Mouse (Mus musculus): ENCODE data around the gene Gcnt3. TPM values are rescaled to one million over a fixed set of nuclear protein-coding genes. Genes with fewer than 3 reads are reported as not detected.

Gene Gcnt3
- polyA plus RNA-seq, 1 experiment = not detected

DNA sequence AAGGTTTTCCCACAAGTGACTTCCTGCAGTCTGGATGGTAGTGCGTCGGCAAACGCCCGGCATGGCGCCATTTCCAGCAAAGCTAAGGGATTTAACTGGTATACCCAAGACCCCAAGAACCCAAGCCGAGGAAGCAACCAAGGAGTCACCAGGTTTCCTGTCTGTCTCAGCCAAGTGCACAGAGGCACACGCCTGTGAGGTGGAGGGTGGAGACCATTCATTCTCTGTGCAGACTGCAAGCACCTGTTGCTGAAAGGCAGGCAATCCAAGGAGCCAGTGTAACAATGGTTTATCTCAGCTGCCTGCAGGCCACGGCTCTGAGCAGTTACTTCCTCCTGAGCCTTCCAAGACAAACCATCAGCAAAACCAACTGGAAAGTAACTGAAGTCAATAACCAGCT, 34.5 kb upstream of the Gcnt3 start:
- Histone ChIP-seq H3K27ac (ENCODE audit: insufficient read depth, low read length) (no peak overlapping the region), H3K4me3 (ENCODE audit: insufficient read depth, low read length) (no peak overlapping the region), H3K4me1 (ENCODE audit: control insufficient read depth, insufficient read depth, low read length) (no peaks in the 10 kb centered on the region)
- TF ChIP-seq POLR2A (IDR thresholded peaks at IDR 0.05; ENCODE audit: low read depth, low read length) (no peak), CTCF (IDR thresholded peaks at IDR 0.05; ENCODE audit: borderline replicate concordance, insufficient read depth, low read length) (no peak)

DNA sequence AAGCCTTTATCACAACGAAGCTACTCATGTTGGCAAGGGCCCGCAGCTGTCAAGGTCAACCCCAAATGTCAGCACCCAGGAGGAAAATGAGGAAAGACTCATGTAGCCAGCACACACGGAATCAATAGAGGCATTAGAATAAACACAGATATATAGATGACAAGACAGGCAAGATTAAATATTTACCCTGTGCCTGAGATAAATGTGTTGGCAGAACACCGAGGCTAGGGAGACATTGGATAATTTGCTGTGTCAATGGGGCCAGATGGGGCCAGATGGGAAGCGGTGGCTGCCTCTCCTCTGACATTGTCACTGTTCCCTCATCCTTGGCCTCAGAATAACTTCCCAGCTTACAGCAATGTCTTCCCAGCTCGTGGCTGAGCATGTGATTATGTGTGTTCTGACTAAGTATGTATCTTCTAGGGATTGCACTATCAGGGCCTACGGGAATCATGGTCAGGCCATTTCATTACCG, 32.1 kb upstream of the Gcnt3 start:
- Histone ChIP-seq H3K4me1 (ENCODE audit: control insufficient read depth, insufficient read depth, low read length) (no peaks in the 10 kb centered on the region), H3K27ac (ENCODE audit: insufficient read depth, low read length) (no peak overlapping the region)

GRCm38 (mm10) chr9:70067497-70067896, 29.6 kb upstream of the Gcnt3 start:
- TF ChIP-seq POLR2A (IDR thresholded peaks at IDR 0.05; ENCODE audit: low read depth, low read length) (no peak), CTCF (IDR thresholded peaks at IDR 0.05; ENCODE audit: borderline replicate concordance, insufficient read depth, low read length) (no peak)
- H3K4me1 ChIP-seq (ENCODE audit: control insufficient read depth, insufficient read depth, low read length) = no peaks in the 10 kb centered on the region
- H3K27ac ChIP-seq (ENCODE audit: insufficient read depth, low read length) = no peak overlapping the region
- H3K4me3 ChIP-seq (ENCODE audit: insufficient read depth, low read length) = no peak overlapping the region

More for the DNA sequence above, 32.1 kb upstream of the Gcnt3 start:
- H3K4me3 ChIP-seq (ENCODE audit: insufficient read depth, low read length) = no peak overlapping the region
- TF ChIP-seq CTCF (IDR thresholded peaks at IDR 0.05; ENCODE audit: borderline replicate concordance, insufficient read depth, low read length) (no peak), POLR2A (IDR thresholded peaks at IDR 0.05; ENCODE audit: low read depth, low read length) (no peak)

DNA sequence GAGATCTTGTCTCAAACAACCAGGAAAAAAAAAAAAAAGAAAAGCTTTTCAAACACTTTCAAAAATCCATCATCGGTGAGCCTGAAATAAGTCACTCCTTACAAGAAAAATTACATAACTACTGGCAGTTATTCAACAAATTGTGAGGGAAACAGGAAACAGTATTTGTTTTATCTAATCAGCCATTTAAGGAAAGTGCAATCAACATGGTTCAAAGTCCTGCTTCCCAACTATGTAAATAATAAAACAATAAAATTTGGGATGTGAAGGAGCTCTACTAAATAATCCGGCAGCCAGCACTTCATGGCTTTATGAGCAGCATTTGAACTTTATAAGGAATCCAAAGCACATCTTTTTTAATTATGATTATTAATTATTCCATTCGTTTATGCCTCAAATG, 24.1 kb upstream of the Gcnt3 start:
- TF ChIP-seq POLR2A (IDR thresholded peaks at IDR 0.05; ENCODE audit: low read depth, low read length) = no peak
- TF ChIP-seq CTCF (IDR thresholded peaks at IDR 0.05; ENCODE audit: borderline replicate concordance, insufficient read depth, low read length) = no peak
- H3K4me1 ChIP-seq (ENCODE audit: control insufficient read depth, insufficient read depth, low read length) = no peaks in the 10 kb centered on the region
- H3K27ac ChIP-seq (ENCODE audit: insufficient read depth, low read length) = no peak overlapping the region
- H3K4me3 ChIP-seq (ENCODE audit: insufficient read depth, low read length) = no peak overlapping the region

DNA sequence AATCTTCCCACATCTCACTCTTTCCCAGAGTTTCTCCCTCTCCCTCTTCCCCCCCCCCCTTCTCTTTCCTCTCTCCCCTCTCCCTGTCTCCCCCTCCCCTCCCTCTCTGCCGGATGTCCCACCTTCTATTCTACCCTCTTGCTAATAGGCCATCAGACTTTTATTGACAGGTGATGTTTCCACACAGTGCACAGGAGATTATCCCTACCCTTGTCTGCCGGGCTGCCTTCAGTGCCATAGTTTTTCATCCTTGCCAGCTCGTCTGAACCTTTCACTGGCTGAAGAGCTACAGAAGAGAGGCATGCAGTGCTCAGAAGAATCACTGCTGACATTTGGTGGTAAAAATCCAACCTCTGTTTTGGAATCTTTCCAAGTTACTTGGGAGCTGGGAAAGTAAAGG, 15.5 kb upstream of the Gcnt3 start:
- TF ChIP-seq CTCF (IDR thresholded peaks at IDR 0.05; ENCODE audit: borderline replicate concordance, insufficient read depth, low read length) = no peak
- no peak for TF ChIP-seq POLR2A (IDR thresholded peaks at IDR 0.05; ENCODE audit: low read depth, low read length)
- no peak overlapping the region for H3K27ac ChIP-seq (ENCODE audit: insufficient read depth, low read length)
- H3K4me3 ChIP-seq (ENCODE audit: insufficient read depth, low read length) = no peak overlapping the region

DNA sequence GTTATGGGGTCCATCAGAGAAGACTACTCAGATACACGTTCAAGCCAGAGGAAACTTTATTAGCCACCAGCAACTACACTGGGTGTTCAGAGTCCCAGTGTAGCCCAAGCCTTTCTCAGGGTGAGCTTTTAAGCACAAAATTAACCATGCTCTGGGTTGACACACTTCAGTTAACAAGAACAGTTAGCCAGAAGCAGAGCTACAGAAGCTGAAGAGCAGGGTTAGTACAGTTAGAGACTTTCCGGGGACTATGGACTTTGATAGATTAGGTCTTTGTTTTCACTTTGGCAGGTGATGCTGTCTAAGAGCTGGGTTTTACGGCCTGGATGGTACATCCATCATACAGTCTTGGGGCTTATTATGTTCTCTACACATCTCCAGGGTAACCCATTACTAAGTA, 14.8 kb upstream of the Gcnt3 start:
- TF ChIP-seq POLR2A (IDR thresholded peaks at IDR 0.05; ENCODE audit: low read depth, low read length) (no peak), CTCF (IDR thresholded peaks at IDR 0.05; ENCODE audit: borderline replicate concordance, insufficient read depth, low read length) (no peak)
- Histone ChIP-seq H3K4me1 (ENCODE audit: control insufficient read depth, insufficient read depth, low read length) (peaks cover 13% of the 10 kb centered on the region), H3K27ac (ENCODE audit: insufficient read depth, low read length) (no peak overlapping the region), H3K4me3 (ENCODE audit: insufficient read depth, low read length) (no peak overlapping the region)

More for the DNA sequence above, 15.5 kb upstream of the Gcnt3 start:
- peaks cover 7% of the 10 kb centered on the region for H3K4me1 ChIP-seq (ENCODE audit: control insufficient read depth, insufficient read depth, low read length)

DNA sequence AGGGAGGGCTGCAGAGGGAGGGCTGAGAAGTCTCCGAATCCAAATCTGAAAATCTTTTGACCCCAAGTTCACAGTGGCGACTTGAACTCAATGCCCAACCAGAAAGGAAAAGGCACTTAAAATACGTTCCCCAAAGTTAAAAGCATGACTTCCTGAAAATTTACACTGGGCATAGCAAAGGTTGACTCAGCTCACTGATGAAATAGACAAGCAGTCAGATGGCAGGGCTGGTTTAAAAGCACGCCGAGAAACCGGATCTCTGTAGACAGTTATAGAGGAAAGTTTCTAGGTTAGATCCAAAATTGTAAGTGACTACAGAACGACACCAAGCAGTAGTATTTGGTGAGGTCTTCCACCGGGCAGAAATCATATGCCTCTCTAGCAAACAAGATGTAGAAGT, 12.0 kb upstream of the Gcnt3 start:
- Histone ChIP-seq H3K27ac (ENCODE audit: insufficient read depth, low read length) (peak overlapping the region; percentile 46), H3K4me1 (ENCODE audit: control insufficient read depth, insufficient read depth, low read length) (peaks cover 15% of the 10 kb centered on the region), H3K4me3 (ENCODE audit: insufficient read depth, low read length) (no peak overlapping the region)
- TF ChIP-seq POLR2A (IDR thresholded peaks at IDR 0.05; ENCODE audit: low read depth, low read length) = no peak

GRCm38 (mm10) chr9:70049416-70049783, 11.5 kb upstream of the Gcnt3 start:
- Histone ChIP-seq H3K27ac (ENCODE audit: insufficient read depth, low read length) (peak overlapping the region; percentile 70; the same call in 1 of the 2 replicates), H3K4me1 (ENCODE audit: control insufficient read depth, insufficient read depth, low read length) (peaks cover 15% of the 10 kb centered on the region)
- no peak for TF ChIP-seq POLR2A (IDR thresholded peaks at IDR 0.05; ENCODE audit: low read depth, low read length)

GRCm38 (mm10) chr9:70048751-70049415, 11.0 kb upstream of the Gcnt3 start:
- Histone ChIP-seq H3K27ac (ENCODE audit: insufficient read depth, low read length) (peak overlapping the region; percentile 70; the same call in 1 of the 2 replicates), H3K4me1 (ENCODE audit: control insufficient read depth, insufficient read depth, low read length) (peaks cover 14% of the 10 kb centered on the region), H3K4me3 (ENCODE audit: insufficient read depth, low read length) (no peak overlapping the region)
- TF ChIP-seq CTCF (IDR thresholded peaks at IDR 0.05; ENCODE audit: borderline replicate concordance, insufficient read depth, low read length) (no peak), POLR2A (IDR thresholded peaks at IDR 0.05; ENCODE audit: low read depth, low read length) (no peak)

More at GRCm38 (mm10) chr9:70049416-70049783, 11.5 kb upstream of the Gcnt3 start:
- H3K4me3 ChIP-seq (ENCODE audit: insufficient read depth, low read length) = no peak overlapping the region

DNA sequence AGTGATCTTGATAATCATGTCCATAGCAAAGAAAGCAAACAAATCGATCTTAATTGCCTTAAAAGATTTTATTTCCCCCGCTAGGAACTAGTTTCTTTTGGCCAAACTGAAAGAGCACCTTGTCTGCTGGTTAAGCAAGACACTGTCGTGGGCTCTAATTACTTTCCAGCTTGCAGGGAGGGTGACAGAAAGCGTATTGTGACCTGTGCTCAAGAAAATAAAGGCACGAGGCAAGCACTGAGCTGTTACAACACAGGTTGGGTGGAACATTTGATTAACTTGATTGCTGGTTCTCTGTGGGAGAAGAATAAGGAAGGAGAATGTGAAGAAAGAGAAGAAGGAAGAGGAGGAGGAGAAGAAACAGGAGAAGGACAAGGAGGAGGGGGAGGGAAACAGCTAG, 10.4 kb upstream of the Gcnt3 start:
- Histone ChIP-seq H3K4me1 (ENCODE audit: control insufficient read depth, insufficient read depth, low read length) (peaks cover 11% of the 10 kb centered on the region), H3K27ac (ENCODE audit: insufficient read depth, low read length) (no peak overlapping the region; the same call in 1 of the 2 replicates), H3K4me3 (ENCODE audit: insufficient read depth, low read length) (no peak overlapping the region)
- no peak for TF ChIP-seq CTCF (IDR thresholded peaks at IDR 0.05; ENCODE audit: borderline replicate concordance, insufficient read depth, low read length)
- no peak for TF ChIP-seq POLR2A (IDR thresholded peaks at IDR 0.05; ENCODE audit: low read depth, low read length)

All from embryonic fibroblast, embryonic 13.5 days (primary cell).